Mouse (Mus musculus) heart, postnatal 0 days (tissue): ENCODE measurements around the gene Vcl. TPM values are rescaled to one million over a fixed set of nuclear protein-coding genes. Genes with fewer than 3 reads are reported as not detected.
A peak's percentile ranks its signal among the peaks of the same experiment; 100 is the strongest.

ENCODE experiments used
- ATAC-seq: fragments of 200-750 bp; cut with Nextera tagmentation; 2 replicates; pipeline ENCODE4 v1.8.0; 2017; ENCODE audit warnings: low read depth, moderate number of reproducible peaks, moderate library complexity; ENCODE audit not compliant: insufficient read depth
- DNase-seq: peaks from one replicate; pipeline ENCODE4 v3.0.0-alpha.2; 2016; ENCODE audit warnings: low spot score
- H3K27ac ChIP-seq: fragments of 300-500 bp; sonication (generic); 2 replicates; pipeline ENCODE4 v1.5.1; 2014; ENCODE audit warnings: low read depth, mild to moderate bottlenecking
- H3K27me3 ChIP-seq: fragments of 300-500 bp; sonication (generic); 2 replicates; pipeline ENCODE4 v1.6.1; 2014; ENCODE audit warnings: low read length, mixed read lengths; ENCODE audit not compliant: control insufficient read depth, insufficient read depth
- H3K36me3 ChIP-seq: fragments of 300-500 bp; sonication (generic); replicated peaks from 2 replicates; pipeline ENCODE4 v1.6.1; 2014; ENCODE audit warnings: low read length, mixed read lengths; ENCODE audit not compliant: control insufficient read depth, insufficient read depth
- H3K4me1 ChIP-seq: fragments of 300-500 bp; sonication (generic); 2 replicates; pipeline ENCODE4 v1.6.1; 2014; ENCODE audit warnings: antibody characterized with exemption; ENCODE audit not compliant: control insufficient read depth, insufficient read depth
- H3K4me2 ChIP-seq: fragments of 300-500 bp; sonication (generic); 2 replicates; pipeline ENCODE4 v1.6.1; 2014; ENCODE audit warnings: low read depth, mild to moderate bottlenecking, low read length, moderate library complexity
- H3K4me3 ChIP-seq: fragments of 300-500 bp; sonication (generic); 2 replicates; pipeline ENCODE4 v1.5.1; 2014; ENCODE audit warnings: low read depth, low read length
- H3K9ac ChIP-seq: fragments of 300-500 bp; sonication (generic); replicated peaks from 2 replicates; pipeline ENCODE4 v1.6.1; 2014; ENCODE audit warnings: low read depth, low read length, mixed read lengths
- H3K9me3 ChIP-seq: fragments of 300-500 bp; sonication (generic); replicated peaks from 2 replicates; pipeline ENCODE4 v1.6.1; 2016; ENCODE audit warnings: low read length; ENCODE audit not compliant: control insufficient read depth
- CTCF ChIP-seq: IDR thresholded peaks from 2 replicates; pipeline ENCODE4 v1.5.1; 2016; ENCODE audit warnings: antibody characterized with exemption, control low read depth, low read depth
- EP300 ChIP-seq: IDR thresholded peaks from 2 replicates; pipeline ENCODE4 v1.6.1; 2016; ENCODE audit warnings: antibody characterized with exemption, low read depth
- WGBS: fragments of 180-500 bp; shearing (Covaris S2); extraction: QIAGEN DNeasy Blood & Tissue Kit; methylation state at CpG from one replicate; pipeline ENCODE4 v1.1.7; 2014; 5-methylcytosine and 5-hydroxymethylcytosine counted together
- polyA plus RNA-seq: library from polyadenylated mRNA; unstranded; fragments of >200 nt; fragmentation: Nextera tagmentation; extraction: Ambion mirVana; gene quantifications from 2 replicates; pipeline ENCODE4 v1.2.1, GENCODE M21; 2015
- total RNA-seq: library from RNA; depleted of rRNA; stranded (reverse); fragments of >200 nt; gene quantifications from 2 replicates; pipeline ENCODE4 v1.2.3, GENCODE M21; 2014; ENCODE audit warnings: low replicate concordance

Gene Vcl
- total and polyA plus RNA-seq, 2 experiments from 2014 or later, result 50.2 to 124 TPM

- ATAC-seq (no peak), DNase-seq (no peak)
- Histone ChIP-seq H3K4me2 (no peak overlapping the region), H3K9me3 (no peaks in the 10 kb centered on the region), H3K9ac (no peak overlapping the region), H3K4me3 (no peak overlapping the region), H3K27me3 (no peaks in the 10 kb centered on the region), H3K36me3 (peaks cover 64% of the 10 kb centered on the region), H3K27ac (no peak overlapping the region), H3K4me1 (no peaks in the 10 kb centered on the region)
- WGBS, result 48% methylated on average over 3 of the region's 3 CpGs
- no peak for TF ChIP-seq CTCF
- no peak for TF ChIP-seq EP300
Observed at GRCm38 (mm10) chr14:20997548-20997947, 68.3 kb downstream of the Vcl start.

GRCm38 (mm10) chr14:20999617-21000016, 70.4 kb downstream of the Vcl start:
- no peak for ATAC-seq
- Histone ChIP-seq H3K9me3 (no peaks in the 10 kb centered on the region), H3K4me3 (no peak overlapping the region), H3K27ac (no peak overlapping the region), H3K4me2 (no peak overlapping the region), H3K27me3 (no peaks in the 10 kb centered on the region), H3K4me1 (no peaks in the 10 kb centered on the region), H3K9ac (no peak overlapping the region), H3K36me3 (peaks cover 83% of the 10 kb centered on the region)
- 92% methylated on average over 4 of the region's 4 CpGs for WGBS
- no peak for DNase-seq
- no peak for TF ChIP-seq CTCF
- no peak for TF ChIP-seq EP300

DNA sequence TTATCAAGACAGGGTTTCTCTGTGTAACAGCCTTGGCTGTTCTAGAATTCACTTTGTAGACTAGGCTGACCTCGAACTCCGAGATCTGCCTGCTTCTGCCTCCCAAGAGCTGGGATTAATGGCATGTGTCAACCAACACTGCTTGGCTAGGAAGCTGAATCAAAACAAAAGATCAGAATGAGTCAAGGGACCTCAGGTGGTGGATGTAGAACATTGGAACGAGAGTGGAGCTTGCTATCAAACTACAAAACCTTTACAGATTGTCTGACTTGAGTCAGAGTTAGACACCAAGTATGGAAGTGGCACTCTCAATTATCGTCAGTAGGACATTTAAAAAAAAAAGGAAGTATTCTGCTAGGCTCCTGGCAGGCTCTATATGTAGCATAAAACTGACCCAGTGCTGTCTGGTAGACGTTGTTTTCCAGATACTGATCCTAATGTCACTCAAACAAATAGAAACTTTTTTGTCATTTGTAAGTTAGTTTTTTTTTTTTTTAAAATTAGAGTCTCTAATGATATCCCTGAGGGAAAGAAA, 84.7 kb downstream of the Vcl start:
- TF ChIP-seq EP300, result no peak
- no peak for TF ChIP-seq CTCF
- H3K4me3 ChIP-seq, result no peak overlapping the region
- DNase-seq (no peak), ATAC-seq (no peak)
- H3K9ac ChIP-seq, result no peak overlapping the region
- no peaks in the 10 kb centered on the region for H3K27me3 ChIP-seq
- no peaks in the 10 kb centered on the region for H3K4me1 ChIP-seq
- peaks cover 83% of the 10 kb centered on the region for H3K36me3 ChIP-seq
- no peak overlapping the region for H3K4me2 ChIP-seq
- WGBS, result 76% methylated on average over 5 of the region's 5 CpGs
- no peak overlapping the region for H3K27ac ChIP-seq
- H3K9me3 ChIP-seq, result no peaks in the 10 kb centered on the region

GRCm38 (mm10) chr14:21017871-21018270, 88.7 kb downstream of the Vcl start:
- WGBS, result 90% methylated on average over 5 of the region's 5 CpGs
- H3K27me3 ChIP-seq, result no peaks in the 10 kb centered on the region
- H3K4me1 ChIP-seq, result no peaks in the 10 kb centered on the region
- H3K4me2 ChIP-seq, result no peak overlapping the region
- no peak for ATAC-seq
- no peak overlapping the region for H3K4me3 ChIP-seq
- H3K9me3 ChIP-seq, result no peaks in the 10 kb centered on the region
- DNase-seq, result no peak
- H3K27ac ChIP-seq, result no peak overlapping the region
- no peak for TF ChIP-seq EP300
- TF ChIP-seq CTCF, result no peak
- H3K9ac ChIP-seq, result no peak overlapping the region
- H3K36me3 ChIP-seq, result peaks cover 91% of the 10 kb centered on the region

GRCm38 (mm10) chr14:21018977-21019376, 89.8 kb downstream of the Vcl start:
- H3K9ac ChIP-seq, result no peak overlapping the region
- H3K4me1 ChIP-seq, result no peaks in the 10 kb centered on the region
- WGBS, result 61% methylated on average over 3 of the region's 3 CpGs
- DNase-seq (no peak), ATAC-seq (no peak)
- H3K27me3 ChIP-seq, result no peaks in the 10 kb centered on the region
- H3K4me2 ChIP-seq, result no peak overlapping the region
- no peaks in the 10 kb centered on the region for H3K9me3 ChIP-seq
- H3K36me3 ChIP-seq, result peaks cover 90% of the 10 kb centered on the region
- TF ChIP-seq CTCF (peak; percentile 50), EP300 (no peak)
- H3K27ac ChIP-seq, result no peak overlapping the region
- H3K4me3 ChIP-seq, result no peak overlapping the region

- no peak overlapping the region for H3K4me2 ChIP-seq
- H3K4me3 ChIP-seq, result no peak overlapping the region
- TF ChIP-seq EP300 (no peak), CTCF (no peak)
- no peak overlapping the region for H3K9ac ChIP-seq
- H3K27me3 ChIP-seq, result no peaks in the 10 kb centered on the region
- no peaks in the 10 kb centered on the region for H3K4me1 ChIP-seq
- no peaks in the 10 kb centered on the region for H3K9me3 ChIP-seq
- ATAC-seq, result no peak
- no peak overlapping the region for H3K27ac ChIP-seq
- H3K36me3 ChIP-seq, result peaks cover 91% of the 10 kb centered on the region
- 93% methylated on average over 8 of the region's 8 CpGs for whole genome bisulfite sequencing
- DNase-seq, result no peak
Observed at GRCm38 (mm10) chr14:21020435-21020834, 91.2 kb downstream of the Vcl start.
